Mouse (Mus musculus): Measurements from ENCODE around the gene Zrsr2. TPM values are rescaled to one million over a fixed set of nuclear protein-coding genes. Genes with fewer than 3 reads are reported as not detected.

Gene Zrsr2
- 58.7 and 63.9 TPM in 2 replicates for polyA plus RNA-seq (2015; fragmentation: Nextera tagmentation; extraction: Ambion mirVana)

DNA sequence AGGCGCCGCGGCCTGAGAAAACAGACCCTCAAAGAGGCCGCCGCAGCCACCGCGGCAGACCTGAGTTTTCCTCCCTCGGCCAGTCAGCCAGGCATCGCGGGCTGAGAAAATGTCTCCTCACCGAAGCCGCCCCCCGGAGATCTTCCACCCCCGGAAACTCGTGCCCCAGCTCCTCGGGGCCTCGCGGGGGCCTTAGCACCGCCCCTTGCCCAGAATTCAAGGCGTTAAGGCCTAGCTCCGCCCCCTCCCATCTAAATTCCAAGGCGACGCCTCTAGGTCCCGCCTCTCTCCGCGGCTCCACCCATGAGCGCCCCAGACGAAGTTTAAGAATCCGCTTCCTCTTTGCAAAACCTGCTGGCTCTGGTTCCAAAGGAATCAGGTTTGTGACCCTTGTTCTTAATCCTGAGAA lies at the start of gene Zrsr2:
Zrsr2 (minus strand) TSS at position 195 of the 409 bp plus-strand sequence.
- peak; percentile 98 for ATAC-seq (ENCODE audit: low FRiP score)
- Histone ChIP-seq H3K27me3 (no peaks in the 10 kb centered on the region), H3K9ac (peak within 1 kb of the TSS; percentile 82), H3K4me1 (replicated peaks) (peaks cover 9% of the 10 kb centered on the region), H3K4me2 (peak within 1 kb of the TSS; percentile 58), H3K36me3 (peaks cover 13% of the 10 kb centered on the region; the same call in 1 of the 2 replicates), H3K9me3 (no peaks in the 10 kb centered on the region), H3K27ac (peak within 1 kb of the TSS; percentile 96), H3K4me3 (peak within 1 kb of the TSS; percentile 60)
- 12% methylated on average over 20 of the region's 29 CpGs for WGBS

DNA sequence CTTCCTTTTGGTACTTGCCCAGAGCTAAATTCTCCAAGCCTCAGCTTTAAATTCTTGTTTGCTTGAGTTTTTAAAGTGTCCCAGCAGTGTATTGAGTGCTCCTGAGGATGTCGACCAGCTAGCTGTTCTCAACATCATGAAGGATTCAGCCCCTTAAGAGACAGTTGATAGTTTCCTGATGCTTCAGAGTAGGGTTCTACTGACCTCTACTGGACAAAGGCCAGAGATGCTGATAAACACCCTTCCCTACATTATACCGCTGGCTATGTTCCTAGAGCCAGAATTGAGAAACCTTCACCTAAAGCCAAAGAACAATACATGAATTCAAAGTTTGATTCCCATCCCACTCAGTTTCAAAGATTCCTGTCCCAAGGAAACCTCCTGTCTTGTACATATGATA lies 46.3 kb upstream of the Zrsr2 start:
- peak; percentile 73; the same call in 1 of the 2 replicates for ATAC-seq (ENCODE audit: low FRiP score)
- Histone ChIP-seq H3K9me3 (no peaks in the 10 kb centered on the region), H3K9ac (no peak overlapping the region), H3K4me2 (no peak overlapping the region), H3K4me3 (no peak overlapping the region), H3K36me3 (no peaks in the 10 kb centered on the region), H3K4me1 (replicated peaks) (no peaks in the 10 kb centered on the region), H3K27ac (no peak overlapping the region), H3K27me3 (0 out of 2 replicates have a peak, but pooled peaks cover 4% of the 10 kb centered on the region)
- 23% methylated on average over 2 of the region's 2 CpGs for WGBS

DNA sequence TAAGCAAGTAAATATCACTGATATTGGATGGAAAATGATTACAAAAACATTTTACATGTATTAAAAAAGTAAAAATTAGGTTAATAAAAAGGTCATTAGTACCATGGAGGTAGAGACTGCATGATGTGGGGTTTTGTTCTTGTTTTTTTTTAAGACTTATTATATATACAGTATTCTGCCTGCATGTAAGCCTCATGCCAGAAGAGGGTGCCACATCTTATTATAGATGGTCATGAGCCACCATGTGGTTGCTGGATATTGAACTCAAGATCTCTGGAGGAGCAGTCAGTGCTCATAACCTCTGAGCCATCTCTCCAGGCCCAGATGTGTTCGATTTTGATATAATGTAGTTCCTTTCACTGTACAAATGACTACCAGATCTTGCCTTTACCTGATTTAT lies 41.4 kb upstream of the Zrsr2 start:
- ATAC-seq (ENCODE audit: low FRiP score) = no peak
- no peak overlapping the region for H3K27ac ChIP-seq
- H3K9me3 ChIP-seq = no peaks in the 10 kb centered on the region
- H3K4me3 ChIP-seq = no peak overlapping the region
- peaks cover 5% of the 10 kb centered on the region; the same call in 1 of the 2 replicates for H3K27me3 ChIP-seq
- WGBS = 90% methylated on average over 1 of the region's 1 CpGs
- H3K9ac ChIP-seq = no peak overlapping the region
- H3K4me2 ChIP-seq = no peak overlapping the region
- H3K36me3 ChIP-seq = no peaks in the 10 kb centered on the region
- H3K4me1 ChIP-seq (replicated peaks) = no peaks in the 10 kb centered on the region

DNA sequence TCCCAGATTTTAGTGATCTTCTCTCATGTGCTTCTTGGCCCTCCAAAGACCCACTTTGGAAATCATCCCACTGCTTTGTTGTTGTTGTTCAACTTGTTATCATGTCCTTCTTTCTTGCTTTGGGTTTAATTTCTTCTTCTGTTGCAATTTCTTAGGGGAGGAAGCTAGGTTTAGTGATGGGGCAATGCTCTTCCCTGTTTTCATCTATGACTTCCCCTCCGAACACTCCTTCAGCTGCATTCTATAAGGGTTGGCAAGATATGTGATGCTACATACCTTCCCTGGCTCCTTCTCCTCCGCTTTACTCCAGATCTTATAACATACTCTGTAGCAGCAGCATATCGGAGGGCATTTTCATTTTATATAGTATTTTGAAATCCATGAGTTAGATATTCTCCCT lies 38.3 kb upstream of the Zrsr2 start:
- no peak for ATAC-seq (ENCODE audit: low FRiP score)
- H3K27ac ChIP-seq = no peak overlapping the region
- no peak overlapping the region for H3K4me2 ChIP-seq
- peaks cover 9% of the 10 kb centered on the region; the same call in 1 of the 2 replicates for H3K27me3 ChIP-seq
- H3K9me3 ChIP-seq = no peaks in the 10 kb centered on the region
- H3K4me1 ChIP-seq (replicated peaks) = no peaks in the 10 kb centered on the region
- H3K36me3 ChIP-seq = no peaks in the 10 kb centered on the region
- 96% methylated on average over 3 of the region's 3 CpGs for WGBS
- H3K9ac ChIP-seq = no peak overlapping the region
- H3K4me3 ChIP-seq = no peak overlapping the region

DNA sequence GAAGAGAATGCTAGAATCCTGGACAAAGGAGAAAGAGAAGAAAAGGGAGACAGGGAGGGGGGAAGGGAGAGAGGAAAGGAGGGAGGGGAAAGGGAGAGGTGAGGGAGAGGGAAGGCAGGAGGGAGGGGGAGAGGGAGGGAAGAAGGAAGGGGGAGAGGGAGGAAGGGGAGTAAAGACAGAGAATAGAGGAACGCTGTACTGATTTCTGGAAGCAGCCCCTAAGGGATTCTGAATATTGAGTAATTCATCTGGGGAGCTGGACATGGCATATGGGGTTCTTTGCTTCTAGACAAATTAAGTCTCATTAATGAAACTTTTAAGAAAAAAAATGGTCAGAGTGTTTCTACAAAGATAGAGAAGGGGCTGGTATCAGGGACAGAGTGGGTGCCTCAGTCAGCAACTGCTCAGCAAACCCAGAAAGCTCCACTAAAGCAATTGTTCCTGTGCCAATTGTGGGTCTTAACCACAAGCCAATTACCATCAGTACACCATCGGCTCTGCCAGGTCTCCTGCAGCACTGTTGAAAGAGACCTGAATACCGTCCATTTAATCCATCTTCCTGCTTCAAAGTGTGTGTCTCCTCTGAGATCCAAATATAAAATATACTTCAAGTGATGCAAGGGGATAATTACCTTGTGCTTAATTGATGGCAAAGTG lies 29.4 kb upstream of the Zrsr2 start:
- H3K9me3 ChIP-seq = no peaks in the 10 kb centered on the region
- H3K9ac ChIP-seq = no peak overlapping the region
- no peaks in the 10 kb centered on the region for H3K27me3 ChIP-seq
- ATAC-seq (ENCODE audit: low FRiP score) = no peak
- no peak overlapping the region for H3K4me2 ChIP-seq
- 58% methylated on average over 3 of the region's 3 CpGs for WGBS
- no peaks in the 10 kb centered on the region for H3K36me3 ChIP-seq
- H3K27ac ChIP-seq = no peak overlapping the region
- no peak overlapping the region for H3K4me3 ChIP-seq
- H3K4me1 ChIP-seq (replicated peaks) = no peaks in the 10 kb centered on the region

DNA sequence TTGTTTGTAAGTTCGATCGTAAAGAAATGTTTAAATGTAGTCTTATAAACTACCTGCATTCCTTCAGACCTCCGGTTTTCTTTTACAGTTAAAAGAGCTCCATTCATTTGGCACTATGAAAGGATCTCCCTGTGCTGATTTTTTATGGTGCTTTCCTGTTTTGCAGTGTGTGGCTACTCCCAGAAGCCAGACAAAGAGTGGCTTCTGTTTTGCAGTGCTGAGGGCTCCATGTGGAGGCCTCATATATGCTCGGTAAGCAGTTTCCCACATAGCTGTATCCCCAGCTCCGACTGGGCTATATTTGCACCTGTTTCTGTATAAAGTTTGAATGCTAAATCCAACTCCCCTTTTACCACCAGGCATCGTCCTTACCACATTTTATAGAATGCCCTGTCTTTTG lies 23.7 kb upstream of the Zrsr2 start:
- Histone ChIP-seq H3K4me3 (no peak overlapping the region), H3K27me3 (no peaks in the 10 kb centered on the region), H3K27ac (no peak overlapping the region), H3K4me2 (no peak overlapping the region), H3K36me3 (no peaks in the 10 kb centered on the region), H3K9ac (no peak overlapping the region), H3K4me1 (replicated peaks) (no peaks in the 10 kb centered on the region), H3K9me3 (no peaks in the 10 kb centered on the region)
- 80% methylated on average over 6 of the region's 6 CpGs for WGBS
- no peak for ATAC-seq (ENCODE audit: low FRiP score)

DNA sequence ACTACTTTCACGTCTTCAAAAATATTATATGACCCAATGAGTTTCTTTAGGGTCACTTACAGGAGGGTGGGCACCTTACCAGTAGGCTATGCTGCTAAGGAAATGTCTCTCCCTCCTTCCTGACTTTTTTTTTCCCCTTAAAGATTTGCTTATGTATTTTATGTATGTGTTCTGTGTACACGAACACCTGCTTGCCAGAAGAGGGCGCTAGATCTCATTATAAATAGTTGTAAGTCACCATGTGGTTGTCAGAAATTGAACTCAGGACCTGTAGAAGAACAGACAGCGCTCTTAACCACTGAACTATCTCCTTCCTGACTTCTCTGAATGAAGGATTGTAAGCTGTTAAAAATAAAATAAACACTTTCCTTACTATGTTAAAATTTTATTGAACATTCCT lies 23.0 kb upstream of the Zrsr2 start:
- 48% methylated on average over 4 of the region's 4 CpGs for WGBS
- Histone ChIP-seq H3K4me3 (no peak overlapping the region), H3K9me3 (no peaks in the 10 kb centered on the region), H3K27ac (no peak overlapping the region), H3K9ac (no peak overlapping the region), H3K4me2 (no peak overlapping the region), H3K4me1 (replicated peaks) (no peaks in the 10 kb centered on the region), H3K27me3 (no peaks in the 10 kb centered on the region), H3K36me3 (no peaks in the 10 kb centered on the region)
- no peak for ATAC-seq (ENCODE audit: low FRiP score)

DNA sequence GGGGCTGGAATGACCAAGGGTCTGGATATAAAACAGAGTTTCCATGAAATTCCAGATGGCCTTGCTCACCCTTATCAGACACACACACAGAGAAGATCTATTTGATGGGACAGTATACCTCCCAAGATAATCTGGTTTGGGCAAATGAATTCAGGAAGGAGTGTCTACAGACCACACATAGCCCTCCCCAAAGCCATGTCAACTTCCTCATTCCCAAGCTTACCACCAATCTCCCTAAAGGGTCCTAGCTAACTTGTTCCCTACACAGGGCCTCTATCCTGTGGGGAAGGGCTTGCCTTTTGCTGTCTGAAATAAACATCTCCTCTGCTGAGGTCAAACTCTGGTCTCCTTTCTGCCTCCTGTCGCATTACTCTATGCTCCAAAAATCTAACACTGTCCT lies 22.6 kb upstream of the Zrsr2 start:
- H3K9me3 ChIP-seq = no peaks in the 10 kb centered on the region
- no peak overlapping the region for H3K9ac ChIP-seq
- H3K27ac ChIP-seq = no peak overlapping the region
- H3K4me3 ChIP-seq = no peak overlapping the region
- WGBS = 100% methylated on average over 1 of the region's 1 CpGs
- no peak for ATAC-seq (ENCODE audit: low FRiP score)
- no peak overlapping the region for H3K4me2 ChIP-seq
- no peaks in the 10 kb centered on the region for H3K4me1 ChIP-seq (replicated peaks)
- no peaks in the 10 kb centered on the region for H3K27me3 ChIP-seq
- H3K36me3 ChIP-seq = no peaks in the 10 kb centered on the region

DNA sequence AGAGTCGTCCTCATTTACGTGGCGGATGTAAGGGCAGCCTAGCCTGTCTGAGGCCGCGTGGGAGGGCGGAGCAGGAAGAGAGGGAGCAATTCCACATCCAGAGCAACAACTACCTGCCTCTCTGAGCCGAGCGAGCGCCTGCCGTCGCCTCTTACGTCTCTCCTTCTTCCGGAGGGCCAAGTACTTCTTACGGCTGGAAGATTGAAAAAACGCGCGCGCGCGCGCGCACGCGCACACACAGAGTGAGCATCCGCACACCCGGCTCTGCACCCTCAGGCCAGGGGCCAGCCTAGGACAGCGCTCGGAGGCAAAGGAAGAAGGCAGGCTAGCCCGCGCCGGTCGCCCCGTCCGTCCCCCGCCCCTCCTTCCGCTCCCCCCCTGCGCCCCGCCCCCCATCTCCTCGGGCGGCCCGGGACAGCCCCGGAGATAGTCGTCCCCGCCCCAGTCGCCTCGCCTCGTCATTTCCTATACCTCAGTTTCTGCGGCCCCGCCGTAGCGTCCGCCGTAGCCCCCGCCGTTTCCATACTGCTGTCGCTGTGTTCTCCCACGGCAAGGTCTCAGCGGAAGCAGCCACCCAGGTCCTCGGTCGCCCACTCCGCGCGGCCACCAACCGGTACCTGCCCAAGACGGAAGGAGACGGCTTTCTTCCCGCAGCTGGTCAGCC lies 526 bp downstream of the Zrsr2 start:
- Histone ChIP-seq H3K27me3 (no peaks in the 10 kb centered on the region), H3K9me3 (no peaks in the 10 kb centered on the region), H3K9ac (peak overlapping the region; percentile 82), H3K4me2 (peak overlapping the region; percentile 58), H3K4me1 (replicated peaks) (peaks cover 9% of the 10 kb centered on the region), H3K36me3 (peaks cover 18% of the 10 kb centered on the region; the same call in 1 of the 2 replicates), H3K27ac (peak overlapping the region; percentile 96), H3K4me3 (peak overlapping the region; percentile 60)
- 17% methylated on average over 55 of the region's 67 CpGs for WGBS
- ATAC-seq (ENCODE audit: low FRiP score) = peak; percentile 96

DNA sequence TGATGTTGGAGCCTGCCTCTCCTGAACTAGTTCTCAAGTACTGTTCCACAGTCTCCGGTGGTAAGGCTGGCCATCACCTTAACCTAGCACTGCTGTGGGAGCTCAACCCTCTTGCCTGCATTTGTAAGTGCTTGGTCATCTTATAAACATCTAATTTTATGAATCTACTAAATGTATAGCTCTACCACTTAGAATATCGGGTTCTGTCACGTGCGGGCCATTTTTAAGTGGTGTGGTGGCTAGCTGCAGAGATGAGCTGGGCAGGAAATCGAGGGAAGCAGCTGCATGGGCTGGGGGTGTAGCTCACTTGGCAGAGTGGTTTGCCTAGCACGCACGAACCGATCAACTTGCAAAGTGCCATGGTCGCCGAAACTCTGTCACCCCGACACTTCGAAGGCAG lies 1.1 kb downstream of the Zrsr2 start:
- ATAC-seq (ENCODE audit: low FRiP score) = peak; percentile 6
- Histone ChIP-seq H3K27ac (peak overlapping the region; percentile 96; the same call in 1 of the 2 replicates), H3K36me3 (peaks cover 19% of the 10 kb centered on the region; the same call in 1 of the 2 replicates), H3K4me3 (peak overlapping the region; percentile 60), H3K27me3 (no peaks in the 10 kb centered on the region), H3K9me3 (no peaks in the 10 kb centered on the region), H3K9ac (peak overlapping the region; percentile 82), H3K4me2 (peak overlapping the region; percentile 58), H3K4me1 (replicated peaks) (peaks cover 9% of the 10 kb centered on the region)
- WGBS = 33% methylated on average over 12 of the region's 12 CpGs

DNA sequence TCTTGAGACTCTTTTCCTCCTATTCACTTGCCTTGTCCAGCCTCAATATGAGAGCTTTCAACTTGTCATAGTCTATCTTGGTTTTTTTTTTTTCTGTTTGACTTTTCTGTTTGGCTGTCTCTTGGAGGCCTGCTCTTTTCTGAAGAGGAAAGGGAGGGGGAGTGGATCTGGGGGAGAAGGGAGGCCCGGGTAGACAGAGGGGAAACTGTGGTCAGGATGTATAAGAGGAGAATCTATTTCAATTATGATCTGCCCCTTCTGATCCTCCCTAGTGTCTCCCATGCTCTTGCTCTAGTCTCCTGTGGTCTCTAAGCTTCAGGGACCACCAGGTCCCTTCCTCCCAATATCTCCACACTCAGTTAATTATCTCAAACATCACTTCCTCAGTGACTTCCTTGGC lies 6.8 kb downstream of the Zrsr2 start:
- no peaks in the 10 kb centered on the region for H3K27me3 ChIP-seq
- no peaks in the 10 kb centered on the region for H3K4me1 ChIP-seq (replicated peaks)
- H3K9me3 ChIP-seq = no peaks in the 10 kb centered on the region
- H3K4me2 ChIP-seq = no peak overlapping the region
- peaks cover 37% of the 10 kb centered on the region for H3K36me3 ChIP-seq
- no peak overlapping the region for H3K9ac ChIP-seq
- WGBS = 83% methylated on average over 1 of the region's 1 CpGs
- ATAC-seq (ENCODE audit: low FRiP score) = no peak
- no peak overlapping the region for H3K27ac ChIP-seq
- H3K4me3 ChIP-seq = no peak overlapping the region

DNA sequence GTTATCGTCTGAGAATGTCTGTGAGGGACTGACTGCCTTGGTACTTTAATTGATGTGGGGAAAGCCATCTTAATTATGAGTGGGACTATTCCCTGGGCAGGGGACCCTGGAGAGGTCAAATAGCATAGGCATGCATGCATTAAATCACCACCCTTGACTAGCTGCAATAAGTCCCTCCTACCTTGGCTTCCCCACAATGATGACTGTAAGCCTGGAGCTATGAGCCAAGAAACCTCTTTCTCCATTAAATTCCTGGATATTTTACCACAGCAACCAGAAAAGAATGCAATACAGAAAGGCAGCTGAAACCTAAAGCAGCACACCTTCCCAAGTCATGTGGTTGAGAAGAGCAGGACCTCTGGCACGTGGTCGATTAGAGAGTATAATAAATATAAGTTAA lies 14.1 kb downstream of the Zrsr2 start:
- H3K9me3 ChIP-seq = no peaks in the 10 kb centered on the region
- H3K36me3 ChIP-seq = peaks cover 22% of the 10 kb centered on the region
- H3K4me2 ChIP-seq = no peak overlapping the region
- H3K4me3 ChIP-seq = no peak overlapping the region
- no peaks in the 10 kb centered on the region for H3K4me1 ChIP-seq (replicated peaks)
- 0 out of 2 replicates have a peak, but pooled peaks cover 5% of the 10 kb centered on the region for H3K27me3 ChIP-seq
- H3K9ac ChIP-seq = no peak overlapping the region
- no peak for ATAC-seq (ENCODE audit: low FRiP score)
- no peak overlapping the region for H3K27ac ChIP-seq
- 85% methylated on average over 3 of the region's 3 CpGs for WGBS

DNA sequence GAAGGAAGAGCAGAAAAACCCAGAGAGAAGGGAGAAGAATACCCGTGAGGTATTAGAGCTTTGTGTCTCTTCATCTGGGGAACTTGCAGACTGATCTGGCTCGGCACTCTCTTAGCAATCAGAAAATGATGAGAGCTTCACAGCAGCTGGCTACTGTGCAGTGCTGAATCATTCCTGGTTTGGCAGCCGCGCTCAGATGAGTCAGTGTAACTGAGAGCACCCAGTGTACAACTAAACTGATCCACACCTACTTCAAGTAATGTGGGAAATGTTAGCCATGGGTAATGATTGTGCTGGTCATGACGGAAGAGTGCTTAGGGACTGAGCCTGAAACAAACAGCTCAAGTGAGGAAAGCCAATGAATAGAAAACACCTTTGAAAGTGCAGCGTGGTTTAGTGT lies 19.9 kb downstream of the Zrsr2 start:
- no peak for ATAC-seq (ENCODE audit: low FRiP score)
- no peaks in the 10 kb centered on the region for H3K9me3 ChIP-seq
- H3K9ac ChIP-seq = no peak overlapping the region
- H3K4me3 ChIP-seq = no peak overlapping the region
- WGBS = 96% methylated on average over 6 of the region's 6 CpGs
- 0 out of 2 replicates have a peak, but pooled peaks cover 5% of the 10 kb centered on the region for H3K27me3 ChIP-seq
- H3K36me3 ChIP-seq = peaks cover 9% of the 10 kb centered on the region
- no peak overlapping the region for H3K4me2 ChIP-seq
- no peak overlapping the region for H3K27ac ChIP-seq
- no peaks in the 10 kb centered on the region for H3K4me1 ChIP-seq (replicated peaks)

Measured in hindbrain, embryonic 13.5 days (tissue).